Mouse (Mus musculus) liver, adult 2 months (tissue): ENCODE measurements around the gene Ltbp3.

Source experiments
- CTCF ChIP-seq: fragments of 200-500 bp; IDR thresholded peaks from 2 replicates; pipeline ENCODE4 v1.5.1; 2011; ENCODE audit warnings: low read depth, low read length, control low read depth
- POLR2A ChIP-seq: fragments of 200-500 bp; IDR thresholded peaks from 2 replicates; pipeline ENCODE4 v1.6.1; 2011; ENCODE audit warnings: low read length, control low read depth; ENCODE audit not compliant: insufficient read depth; ENCODE audit errors: extremely low read depth

- TF ChIP-seq CTCF (no peak), POLR2A (no peak)
Measured at GRCm38 (mm10) chr19:5751742-5752141, 11.0 kb downstream of the Ltbp3 start.
